Mouse (Mus musculus) ovary, postnatal 10 days (tissue): ENCODE measurements around the gene Srsf2.
"Not testable (repeated sequence)": the region's sequence is repeated elsewhere in the genome, so short reads cannot be mapped to it uniquely, and the experiment has no call there.

Experiments
- DNase-seq: peaks from one replicate; pipeline ENCODE4 v3.0.0; 2022; ENCODE audit warnings: low spot score

Srsf2 gene

GRCm38 (mm10) chr11:116827534-116828165 is 25.2 kb downstream of the Srsf2 start, which contains the start of gene Mxra7:
Gene Mxra7, minus strand, starts transcription at chr11:116828046.
- DNase-seq = peak; percentile 69

GRCm38 (mm10) chr11:116826550-116827504 is 26.1 kb downstream of the Srsf2 start:
- no peak for DNase-seq

- no peak for DNase-seq
These were observed 27.7 kb downstream of the Srsf2 start for GRCm38 (mm10) chr11:116825230-116825629.

GRCm38 (mm10) chr11:116823885-116824284 is 29.0 kb downstream of the Srsf2 start:
- DNase-seq = not testable (repeated sequence)

GRCm38 (mm10) chr11:116823255-116823654 is 29.6 kb downstream of the Srsf2 start:
- no peak for DNase-seq

- no peak for DNase-seq
These were observed 30.3 kb downstream of the Srsf2 start for GRCm38 (mm10) chr11:116822626-116823025.

- no peak for DNase-seq
These were observed 30.7 kb downstream of the Srsf2 start for GRCm38 (mm10) chr11:116822215-116822614.

- DNase-seq = no peak
These were observed 31.6 kb downstream of the Srsf2 start for GRCm38 (mm10) chr11:116821057-116821940.

- no peak for DNase-seq
These were observed 32.8 kb downstream of the Srsf2 start for GRCm38 (mm10) chr11:116819932-116820593.

GRCm38 (mm10) chr11:116818722-116819121 is 34.2 kb downstream of the Srsf2 start:
- no peak for DNase-seq

GRCm38 (mm10) chr11:116817567-116817966 is 35.3 kb downstream of the Srsf2 start:
- no peak for DNase-seq

GRCm38 (mm10) chr11:116816769-116817168 is 36.1 kb downstream of the Srsf2 start:
- DNase-seq = no peak

GRCm38 (mm10) chr11:116814884-116815415 is 37.9 kb downstream of the Srsf2 start:
- no peak for DNase-seq

- DNase-seq = no peak
These were observed 38.6 kb downstream of the Srsf2 start for GRCm38 (mm10) chr11:116814076-116814883.

- DNase-seq = no peak
These were observed 39.3 kb downstream of the Srsf2 start for GRCm38 (mm10) chr11:116813610-116814009.

- DNase-seq = no peak
These were observed 39.9 kb downstream of the Srsf2 start for GRCm38 (mm10) chr11:116812793-116813529.

- no peak for DNase-seq
These were observed 41.7 kb downstream of the Srsf2 start for GRCm38 (mm10) chr11:116810983-116811901.

- no peak for DNase-seq
These were observed 42.4 kb downstream of the Srsf2 start for GRCm38 (mm10) chr11:116810528-116810927.

- DNase-seq = no peak
These were observed 43.4 kb downstream of the Srsf2 start for GRCm38 (mm10) chr11:116809520-116809919.
